Mouse (Mus musculus) CH12.LX (cell line): ENCODE data around the gene Dars. TPM values are rescaled to one million over a fixed set of nuclear protein-coding genes. Genes with fewer than 3 reads are reported as not detected.

Source experiments
- DNase-seq: peaks from one replicate; pipeline ENCODE4 v3.0.0-alpha.2; 2013; ENCODE audit errors: extremely low read depth
- H3K27ac ChIP-seq: 2 replicates; pipeline ENCODE4 v1.5.1; 2012; ENCODE audit warnings: low read depth, mild to moderate bottlenecking, control low read depth, moderate library complexity; ENCODE audit not compliant: insufficient read depth
- H3K27me3 ChIP-seq: replicated peaks from 2 replicates; pipeline ENCODE3; 2012; ENCODE audit warnings: inconsistent platforms
- H3K36me3 ChIP-seq, 2 experiments: replicated peaks in 1 of 2; 2 replicates each; pipeline versions ENCODE3 to v1.6.1; 2012; ENCODE audit warnings: inconsistent platforms in 1 of 2, low read length in 1 of 2, mild to moderate bottlenecking in 1 of 2, mixed read lengths in 1 of 2, moderate library complexity in 1 of 2; ENCODE audit not compliant: control insufficient read depth in 1 of 2, insufficient read depth in 1 of 2
- H3K4me1 ChIP-seq, 2 experiments: 2 replicates each; pipeline ENCODE4 v1.6.1; 2012; ENCODE audit warnings: inconsistent platforms in 1 of 2, moderate library complexity in 1 of 2; ENCODE audit not compliant: insufficient read depth in 2 of 2, control insufficient read depth in 1 of 2
- H3K4me2 ChIP-seq: 2 replicates; pipeline ENCODE4 v1.6.1; 2012; ENCODE audit warnings: low read depth, mild to moderate bottlenecking, control low read depth; ENCODE audit not compliant: poor library complexity, insufficient read depth, severe bottlenecking
- H3K4me3 ChIP-seq, 3 experiments: fragments of 150-350 bp in 1 of 3; sonication (generic) in 1 of 3; replicated peaks in 1 of 3; 2 replicates each; pipeline versions ENCODE3 to v1.5.1; 2011 to 2012; ENCODE audit warnings: low read depth in 2 of 3, low read length in 2 of 3, mild to moderate bottlenecking in 2 of 3, moderate library complexity in 2 of 3, control low read depth in 1 of 3, improper control_type of control experiment in 1 of 3, inconsistent platforms in 1 of 3, mixed read lengths in 1 of 3; ENCODE audit not compliant: poor library complexity in 1 of 3
- H3K79me2 ChIP-seq: replicated peaks from 2 replicates; pipeline ENCODE4 v1.6.1; 2012; ENCODE audit warnings: mild to moderate bottlenecking, moderate library complexity; ENCODE audit not compliant: control insufficient read depth, poor library complexity, insufficient read depth, severe bottlenecking; ENCODE audit errors: extremely low read depth
- H3K9ac ChIP-seq: 2 replicates; pipeline ENCODE4 v1.6.1; 2012; ENCODE audit warnings: low read depth, mild to moderate bottlenecking, control low read depth, moderate library complexity; ENCODE audit not compliant: insufficient read depth
- H3K9me3 ChIP-seq: replicated peaks from 2 replicates; pipeline ENCODE3; 2012; ENCODE audit warnings: low read length, inconsistent platforms, mixed read lengths
- CHD1 ChIP-seq: IDR thresholded peaks from 2 replicates; pipeline ENCODE4 v1.6.1; 2012; ENCODE audit warnings: low read depth, low read length, improper control_type of control experiment, inconsistent platforms
- CHD2 ChIP-seq: IDR thresholded peaks from 2 replicates; pipeline ENCODE4 v1.6.1; 2011; ENCODE audit warnings: low read length, improper control_type of control experiment
- E2F4 ChIP-seq: IDR thresholded peaks from 2 replicates; pipeline ENCODE4 v1.6.1; 2011; ENCODE audit warnings: low read depth, low read length, improper control_type of control experiment; ENCODE audit not compliant: insufficient replicate concordance
- ELF1 ChIP-seq: IDR thresholded peaks from 2 replicates; pipeline ENCODE4 v1.6.1; 2014; ENCODE audit warnings: low read depth, mild to moderate bottlenecking, inconsistent platforms, low read length, improper control_type of control experiment
- EP300 ChIP-seq: IDR thresholded peaks from 2 replicates; pipeline ENCODE4 v1.6.1; 2011; ENCODE audit warnings: low read length, improper control_type of control experiment
- ETS1 ChIP-seq: conservative IDR thresholded peaks from 2 replicates; pipeline ENCODE4 v1.6.1; 2012; ENCODE audit warnings: low read depth, mild to moderate bottlenecking, inconsistent platforms, low read length, improper control_type of control experiment, moderate library complexity
- IRF4 ChIP-seq: IDR thresholded peaks from 2 replicates; pipeline ENCODE4 v1.6.1; 2014; ENCODE audit warnings: low read depth, mild to moderate bottlenecking, inconsistent platforms, low read length, improper control_type of control experiment
- JUN ChIP-seq: IDR thresholded peaks from 2 replicates; pipeline ENCODE4 v1.6.1; 2011; ENCODE audit warnings: low read depth, mild to moderate bottlenecking, low read length, improper control_type of control experiment, moderate library complexity; ENCODE audit not compliant: insufficient read depth
- KAT2A ChIP-seq: IDR thresholded peaks from 2 replicates; pipeline ENCODE4 v1.6.1; 2012; ENCODE audit warnings: low read length, improper control_type of control experiment, inconsistent platforms; ENCODE audit not compliant: insufficient replicate concordance
- MAX ChIP-seq: IDR thresholded peaks from 2 replicates; pipeline ENCODE4 v1.6.1; 2011; ENCODE audit warnings: low read length, improper control_type of control experiment
- MAZ ChIP-seq: IDR thresholded peaks from 2 replicates; pipeline ENCODE4 v1.6.1; 2012; ENCODE audit warnings: low read depth, mild to moderate bottlenecking, inconsistent platforms, low read length, improper control_type of control experiment, moderate library complexity
- MYC ChIP-seq: IDR thresholded peaks from 2 replicates; pipeline ENCODE4 v1.6.1; 2011; ENCODE audit warnings: low read depth, mild to moderate bottlenecking, improper control_type of control experiment, low read length
- POLR2A ChIP-seq: IDR thresholded peaks from 2 replicates; pipeline ENCODE4 v1.6.1; 2011; ENCODE audit warnings: low read depth, mild to moderate bottlenecking, improper control_type of control experiment, low read length
- RCOR1 ChIP-seq: conservative IDR thresholded peaks from 2 replicates; pipeline ENCODE4 v1.6.1; 2012; ENCODE audit warnings: low read depth, mild to moderate bottlenecking, inconsistent platforms, low read length, improper control_type of control experiment
- UBTF ChIP-seq: IDR thresholded peaks from 2 replicates; pipeline ENCODE4 v1.6.1; 2012; ENCODE audit warnings: low read depth, mild to moderate bottlenecking, inconsistent platforms, low read length, improper control_type of control experiment, moderate library complexity
- USF2 ChIP-seq: conservative IDR thresholded peaks from 2 replicates; pipeline ENCODE4 v1.6.1; 2011; ENCODE audit warnings: low read depth, low read length, improper control_type of control experiment
- ZC3H11A ChIP-seq: IDR thresholded peaks from 2 replicates; pipeline ENCODE4 v1.6.1; 2012; ENCODE audit warnings: low read depth, mild to moderate bottlenecking, inconsistent platforms, low read length, improper control_type of control experiment
- ZMIZ1 ChIP-seq: IDR thresholded peaks from 2 replicates; pipeline ENCODE4 v1.6.1; 2012; ENCODE audit warnings: low read depth, mild to moderate bottlenecking, inconsistent platforms, low read length, improper control_type of control experiment
- ZNF384 ChIP-seq: IDR thresholded peaks from 2 replicates; pipeline ENCODE4 v1.6.1; 2012; ENCODE audit warnings: low read depth, low read length, improper control_type of control experiment, inconsistent platforms
- dilution Hi-C: fragments of 300-500 bp; cut with MboI; formaldehyde crosslinking; loops from 2 replicates; pipeline ENCODE4 v1.14.3; 2020; ENCODE audit warnings: low sequenced_read_pairs; ENCODE audit not compliant: extremely low pct_unique_long_range_greater_than_20kb, extremely low pct_ligation_motif_present
- in situ Hi-C: fragments of 300-500 bp; cut with MboI; formaldehyde crosslinking; loops from 3 replicates; pipeline ENCODE4 v1.14.3; 2019; ENCODE audit warnings: low sequenced_read_pairs, low pct_ligation_motif_present, low pct_unique_long_range_greater_than_20kb, mixed read lengths
- polyA plus RNA-seq: library from polyadenylated mRNA; unstranded; fragments of >175 nt; gene quantifications from 2 replicates; pipeline ENCODE4 v1.2.1, GENCODE M21; 2012; ENCODE audit warnings: low read depth; ENCODE audit not compliant: insufficient read length
- total RNA-seq, 2 experiments: library from RNA; depleted of rRNA; stranded (reverse); fragments of 300-350 nt in 1 of 2; fragments of >200 nt in 1 of 2; gene quantifications; 2 replicates each; pipeline ENCODE4 v1.2.3; 2012 to 2014

Gene Dars
- total and polyA plus RNA-seq, 3 experiments: 177 to 339 (median 190) TPM

DNA sequence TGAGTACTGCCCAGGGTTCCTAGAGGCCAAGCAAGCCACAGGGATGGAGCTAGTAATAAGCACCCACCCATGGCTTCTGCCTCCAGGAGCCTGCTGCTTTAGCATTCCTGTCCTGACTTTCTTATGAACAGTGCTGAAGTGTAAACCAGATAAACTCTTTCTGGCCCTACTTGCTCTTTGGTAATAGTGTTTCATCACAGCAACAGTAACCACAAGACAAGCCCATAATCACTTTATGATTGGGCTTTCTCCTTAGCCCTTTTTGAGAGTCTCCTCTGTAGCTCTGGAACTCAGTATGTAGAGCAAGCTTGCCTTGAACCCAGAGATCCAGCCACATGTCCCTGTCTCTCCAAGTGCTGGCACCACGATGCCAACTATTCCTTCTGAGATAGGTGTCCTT lies 86.9 kb downstream of the Dars start:
- H3K9me3 ChIP-seq: no peaks in the 10 kb centered on the region
- in situ Hi-C loops (loop anchor here (10.0 kb wide), 1 partner anchor 56 kb away; no protein-coding TSS in a partner anchor), dilution Hi-C loops (no loop called here)
- no peak overlapping the region for H3K27ac ChIP-seq
- H3K4me3 ChIP-seq: no peak overlapping the region
- no peak overlapping the region for H3K4me2 ChIP-seq
- no peaks in the 10 kb centered on the region for H3K79me2 ChIP-seq
- no peak overlapping the region for H3K9ac ChIP-seq
- no peak for DNase-seq
- no peaks in the 10 kb centered on the region for H3K27me3 ChIP-seq
- peaks cover 57 to 86% of the 10 kb centered on the region in 2 experiments for H3K36me3 ChIP-seq
- H3K4me1 ChIP-seq: no peaks in the 10 kb centered on the region
- no peak for TF ChIP-seq IRF4
- TF ChIP-seq MAZ: no peak
- no peak for TF ChIP-seq CHD2
- TF ChIP-seq EP300: no peak
- TF ChIP-seq POLR2A: no peak
- no peak for TF ChIP-seq UBTF
- TF ChIP-seq JUN: no peak
- no peak for TF ChIP-seq ZC3H11A
- TF ChIP-seq, all 38 proteins: peak for 0

DNA sequence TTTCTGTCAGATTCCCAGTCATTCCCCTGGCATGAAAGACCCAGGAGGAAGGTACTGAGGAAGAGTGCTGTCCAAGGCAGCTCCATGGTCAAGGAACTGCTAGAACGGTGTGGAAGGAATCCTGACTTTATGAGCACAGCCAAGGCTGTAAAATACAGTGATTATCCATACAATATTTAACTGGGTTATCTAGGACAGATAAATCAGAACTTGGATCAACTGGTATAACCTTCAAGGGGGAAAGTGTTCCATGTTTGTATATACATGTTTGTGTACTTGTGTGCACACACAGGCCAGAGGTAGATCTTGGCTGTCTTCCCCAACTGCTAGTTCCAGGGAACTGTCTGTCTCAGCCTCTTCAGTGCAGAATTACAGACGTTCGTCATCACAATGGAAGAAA lies 89.0 kb downstream of the Dars start, which contains the start of gene Lct:
Gene Lct (minus strand): TSS at position 101 of the 400 bp plus-strand sequence.
- H3K4me3 ChIP-seq: no peak within 1 kb of the TSS
- TF ChIP-seq USF2: no peak
- TF ChIP-seq ZMIZ1: no peak
- TF ChIP-seq MYC: no peak
- no peak for TF ChIP-seq ZNF384
- TF ChIP-seq CHD1: no peak
- TF ChIP-seq RCOR1: no peak
- no peak for TF ChIP-seq E2F4
- TF ChIP-seq JUN: no peak
- TF ChIP-seq IRF4: no peak
- TF ChIP-seq ETS1: no peak
- TF ChIP-seq EP300: no peak
- no peak for TF ChIP-seq ELF1
- no peak for TF ChIP-seq KAT2A
- TF ChIP-seq UBTF: no peak
- TF ChIP-seq POLR2A: no peak
- TF ChIP-seq MAX: no peak
- TF ChIP-seq, all 38 proteins: peak for 0
- no peak for DNase-seq
- dilution Hi-C loops: no loop called here
- H3K27me3 ChIP-seq: no peaks in the 10 kb centered on the region
- H3K9ac ChIP-seq: no peak within 1 kb of the TSS
- in situ Hi-C loops: no loop called here
- H3K36me3 ChIP-seq: peaks cover 37 to 82% of the 10 kb centered on the region in 2 experiments
- no peaks in the 10 kb centered on the region for H3K9me3 ChIP-seq
- no peaks in the 10 kb centered on the region for H3K79me2 ChIP-seq
- no peak within 1 kb of the TSS for H3K27ac ChIP-seq
- H3K4me1 ChIP-seq: peaks cover 0 to 12% of the 10 kb centered on the region in 2 experiments; a peak in 2 of 4 replicates
- no peak within 1 kb of the TSS for H3K4me2 ChIP-seq
